Mouse (Mus musculus): ENCODE data around the gene Prkcd. TPM values are rescaled to one million over a fixed set of nuclear protein-coding genes. Genes with fewer than 3 reads are reported as not detected.

Gene Prkcd
- total and polyA plus RNA-seq, 2 experiments from 2014 or later = 14.9 to 19.3 TPM

- DNase-seq (ENCODE audit: low spot score) (no peak), ATAC-seq (ENCODE audit: insufficient read depth, low read depth) (no peak)
- no peaks in the 10 kb centered on the region for H3K9me3 ChIP-seq (replicated peaks; ENCODE audit: control insufficient read depth, low read length)
- H3K4me2 ChIP-seq (ENCODE audit: low read depth, low read length) = no peak overlapping the region
- TF ChIP-seq CTCF (IDR thresholded peaks at IDR 0.05; ENCODE audit: low read depth) (no peak), EP300 (IDR thresholded peaks at IDR 0.05; ENCODE audit: low read depth) (no peak)
- 89% methylated on average over 13 of the region's 13 CpGs for WGBS
- H3K27me3 ChIP-seq (ENCODE audit: control insufficient read depth, insufficient read depth, low read length) = no peaks in the 10 kb centered on the region
- H3K4me1 ChIP-seq (ENCODE audit: control insufficient read depth, insufficient read depth) = peaks cover 18% of the 10 kb centered on the region; the same call in 1 of the 2 replicates
- no peak overlapping the region for H3K4me3 ChIP-seq (ENCODE audit: low read depth, low read length)
- no peak overlapping the region for H3K9ac ChIP-seq (replicated peaks; ENCODE audit: low read depth, low read length)
- peaks cover 50% of the 10 kb centered on the region for H3K36me3 ChIP-seq (replicated peaks; ENCODE audit: control insufficient read depth, insufficient read depth, low read length)
- no peak overlapping the region for H3K27ac ChIP-seq (ENCODE audit: low read depth)
These were observed 65.1 kb downstream of the Prkcd start for GRCm38 (mm10) chr14:30560803-30561389.

- no peak overlapping the region for H3K27ac ChIP-seq (ENCODE audit: low read depth)
- 87% methylated on average over 17 of the region's 17 CpGs for WGBS
- H3K4me1 ChIP-seq (ENCODE audit: control insufficient read depth, insufficient read depth) = peaks cover 15% of the 10 kb centered on the region; the same call in 1 of the 2 replicates
- no peak overlapping the region for H3K4me2 ChIP-seq (ENCODE audit: low read depth, low read length)
- no peak overlapping the region for H3K4me3 ChIP-seq (ENCODE audit: low read depth, low read length)
- TF ChIP-seq EP300 (IDR thresholded peaks at IDR 0.05; ENCODE audit: low read depth) (no peak), CTCF (IDR thresholded peaks at IDR 0.05; ENCODE audit: low read depth) (no peak)
- H3K36me3 ChIP-seq (replicated peaks; ENCODE audit: control insufficient read depth, insufficient read depth, low read length) = peaks cover 39% of the 10 kb centered on the region
- H3K9me3 ChIP-seq (replicated peaks; ENCODE audit: control insufficient read depth, low read length) = no peaks in the 10 kb centered on the region
- DNase-seq (ENCODE audit: low spot score) = no peak
- no peak overlapping the region for H3K9ac ChIP-seq (replicated peaks; ENCODE audit: low read depth, low read length)
- no peaks in the 10 kb centered on the region for H3K27me3 ChIP-seq (ENCODE audit: control insufficient read depth, insufficient read depth, low read length)
- ATAC-seq (ENCODE audit: insufficient read depth, low read depth) = no peak
These were observed 66.6 kb downstream of the Prkcd start for GRCm38 (mm10) chr14:30559321-30559850.

GRCm38 (mm10) chr14:30557730-30558129 lies 68.3 kb downstream of the Prkcd start:
- DNase-seq (ENCODE audit: low spot score) (no peak), ATAC-seq (ENCODE audit: insufficient read depth, low read depth) (peak; percentile 24; the same call in 1 of the 2 replicates)
- 51% methylated on average over 9 of the region's 9 CpGs for WGBS
- Histone ChIP-seq H3K4me1 (ENCODE audit: control insufficient read depth, insufficient read depth) (peaks cover 10% of the 10 kb centered on the region; the same call in 1 of the 2 replicates), H3K4me2 (ENCODE audit: low read depth, low read length) (no peak overlapping the region), H3K9ac (replicated peaks; ENCODE audit: low read depth, low read length) (no peak overlapping the region), H3K27ac (ENCODE audit: low read depth) (peak overlapping the region; percentile 40), H3K9me3 (replicated peaks; ENCODE audit: control insufficient read depth, low read length) (no peaks in the 10 kb centered on the region), H3K27me3 (ENCODE audit: control insufficient read depth, insufficient read depth, low read length) (no peaks in the 10 kb centered on the region), H3K4me3 (ENCODE audit: low read depth, low read length) (no peak overlapping the region), H3K36me3 (replicated peaks; ENCODE audit: control insufficient read depth, insufficient read depth, low read length) (peaks cover 39% of the 10 kb centered on the region)
- no peak for TF ChIP-seq EP300 (IDR thresholded peaks at IDR 0.05; ENCODE audit: low read depth)
- TF ChIP-seq CTCF (IDR thresholded peaks at IDR 0.05; ENCODE audit: low read depth) = no peak

GRCm38 (mm10) chr14:30556651-30557050 lies 69.4 kb downstream of the Prkcd start:
- peaks cover 19% of the 10 kb centered on the region; the same call in 1 of the 2 replicates for H3K4me1 ChIP-seq (ENCODE audit: control insufficient read depth, insufficient read depth)
- 88% methylated on average over 2 of the region's 2 CpGs for WGBS
- no peaks in the 10 kb centered on the region for H3K9me3 ChIP-seq (replicated peaks; ENCODE audit: control insufficient read depth, low read length)
- TF ChIP-seq EP300 (IDR thresholded peaks at IDR 0.05; ENCODE audit: low read depth) (no peak), CTCF (IDR thresholded peaks at IDR 0.05; ENCODE audit: low read depth) (no peak)
- no peaks in the 10 kb centered on the region for H3K27me3 ChIP-seq (ENCODE audit: control insufficient read depth, insufficient read depth, low read length)
- no peak overlapping the region for H3K4me3 ChIP-seq (ENCODE audit: low read depth, low read length)
- H3K9ac ChIP-seq (replicated peaks; ENCODE audit: low read depth, low read length) = no peak overlapping the region
- no peak overlapping the region for H3K4me2 ChIP-seq (ENCODE audit: low read depth, low read length)
- no peak for ATAC-seq (ENCODE audit: insufficient read depth, low read depth)
- peaks cover 39% of the 10 kb centered on the region for H3K36me3 ChIP-seq (replicated peaks; ENCODE audit: control insufficient read depth, insufficient read depth, low read length)
- H3K27ac ChIP-seq (ENCODE audit: low read depth) = no peak overlapping the region
- DNase-seq (ENCODE audit: low spot score) = no peak

GRCm38 (mm10) chr14:30553185-30553584 lies 72.8 kb downstream of the Prkcd start:
- WGBS = 85% methylated on average over 4 of the region's 4 CpGs
- no peak for DNase-seq (ENCODE audit: low spot score)

More at GRCm38 (mm10) chr14:30553185-30553584, 72.8 kb downstream of the Prkcd start:
- Histone ChIP-seq H3K9ac (replicated peaks; ENCODE audit: low read depth, low read length) (no peak overlapping the region), H3K36me3 (replicated peaks; ENCODE audit: control insufficient read depth, insufficient read depth, low read length) (peaks cover 12% of the 10 kb centered on the region), H3K27me3 (ENCODE audit: control insufficient read depth, insufficient read depth, low read length) (no peaks in the 10 kb centered on the region), H3K27ac (ENCODE audit: low read depth) (no peak overlapping the region), H3K4me3 (ENCODE audit: low read depth, low read length) (no peak overlapping the region), H3K9me3 (replicated peaks; ENCODE audit: control insufficient read depth, low read length) (no peaks in the 10 kb centered on the region), H3K4me1 (ENCODE audit: control insufficient read depth, insufficient read depth) (peaks cover 42% of the 10 kb centered on the region), H3K4me2 (ENCODE audit: low read depth, low read length) (no peak overlapping the region)
- TF ChIP-seq CTCF (IDR thresholded peaks at IDR 0.05; ENCODE audit: low read depth) (no peak), EP300 (IDR thresholded peaks at IDR 0.05; ENCODE audit: low read depth) (no peak)
- no peak for ATAC-seq (ENCODE audit: insufficient read depth, low read depth)

Data from heart, postnatal 0 days (tissue).